Mouse (Mus musculus) CD4-positive helper T cell, adult 2 months (primary cell): ENCODE measurements around the gene Hoxb4.

Source experiments
- DNase-seq: peaks from one replicate; pipeline ENCODE4 v3.0.0-alpha.2; 2012; ENCODE audit warnings: low read depth, missing footprints, low spot score

The Hoxb4 gene

DNA sequence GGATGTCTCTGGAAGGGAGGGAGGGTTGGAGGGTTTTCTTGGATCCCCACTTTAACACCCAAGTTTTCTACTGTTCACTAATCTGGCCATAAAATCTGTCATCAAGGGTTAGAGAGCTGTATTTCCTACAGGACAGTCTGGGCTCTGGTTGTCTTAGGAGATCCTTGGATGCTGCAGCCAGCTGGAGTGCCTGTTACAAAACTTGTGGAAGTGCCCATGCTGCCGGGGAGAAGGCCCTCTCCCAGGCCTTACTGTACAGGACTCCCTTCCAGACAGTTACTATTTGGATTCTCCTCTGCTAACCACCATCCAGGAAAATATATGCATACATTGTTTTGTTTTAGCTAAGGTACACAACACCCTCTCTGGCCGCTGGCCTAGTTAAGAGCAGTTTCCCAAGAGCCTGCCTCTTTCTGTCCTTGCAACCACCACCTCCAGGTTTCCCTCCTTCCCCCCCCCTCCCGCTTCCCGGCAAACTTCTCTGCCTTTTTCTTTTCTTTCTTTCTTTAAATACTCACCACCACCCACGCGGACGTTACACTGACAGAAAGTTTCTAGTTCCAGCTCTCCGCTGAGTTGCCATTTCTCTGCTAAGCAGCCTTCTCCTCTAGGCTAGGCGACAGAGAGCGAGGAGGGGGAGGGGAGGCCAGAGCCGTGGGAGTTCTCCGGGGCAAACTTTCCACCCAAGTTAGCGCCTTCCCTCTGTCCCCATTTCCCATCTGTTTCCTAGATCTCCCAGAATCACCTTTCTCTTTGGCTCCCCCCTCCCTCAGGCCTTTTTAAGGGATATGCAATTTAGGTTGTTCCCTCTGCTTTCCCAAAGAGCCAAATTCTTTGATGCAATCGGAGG is 31.6 kb downstream of the Hoxb4 start:
- DNase-seq: no peak

DNA sequence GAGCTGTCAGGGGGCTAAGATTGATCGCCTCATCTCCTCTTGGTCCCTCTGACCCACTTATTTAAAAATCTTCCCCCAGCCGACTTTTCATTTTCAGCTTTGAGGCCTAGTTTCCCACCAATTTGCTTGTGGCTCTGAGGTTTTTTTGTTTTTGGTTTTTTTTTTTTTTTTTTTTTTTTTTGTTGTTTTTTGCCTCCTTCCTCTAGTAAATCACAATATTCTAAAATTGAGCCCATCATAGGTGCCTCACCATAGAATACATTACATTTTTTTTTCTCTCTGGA is 32.2 kb downstream of the Hoxb4 start, which contains the start of gene Hoxb2:
TSS of gene Hoxb2 (plus strand) at position 185 of the 284 bp plus-strand sequence.
- DNase-seq: no peak

DNA sequence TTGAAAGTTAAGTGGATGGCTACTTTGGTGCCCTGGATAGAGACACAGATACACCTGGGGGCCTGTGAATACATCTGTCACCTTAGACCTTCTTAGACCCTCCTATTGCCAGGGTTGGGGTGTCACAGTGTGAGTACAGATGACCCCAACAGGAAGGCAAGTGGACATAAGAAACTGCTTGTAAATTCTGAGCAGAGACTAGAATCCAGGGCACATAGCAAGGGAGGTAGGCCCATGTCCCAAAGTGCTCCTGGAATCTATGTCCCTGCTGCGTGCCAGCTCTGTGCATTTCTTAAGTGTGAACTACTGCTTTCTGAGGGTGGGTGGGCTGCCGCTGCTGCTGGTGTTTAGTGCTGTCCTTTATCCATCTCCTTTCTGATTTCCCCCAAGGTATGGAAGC is 32.7 kb downstream of the Hoxb4 start:
- no peak for DNase-seq

DNA sequence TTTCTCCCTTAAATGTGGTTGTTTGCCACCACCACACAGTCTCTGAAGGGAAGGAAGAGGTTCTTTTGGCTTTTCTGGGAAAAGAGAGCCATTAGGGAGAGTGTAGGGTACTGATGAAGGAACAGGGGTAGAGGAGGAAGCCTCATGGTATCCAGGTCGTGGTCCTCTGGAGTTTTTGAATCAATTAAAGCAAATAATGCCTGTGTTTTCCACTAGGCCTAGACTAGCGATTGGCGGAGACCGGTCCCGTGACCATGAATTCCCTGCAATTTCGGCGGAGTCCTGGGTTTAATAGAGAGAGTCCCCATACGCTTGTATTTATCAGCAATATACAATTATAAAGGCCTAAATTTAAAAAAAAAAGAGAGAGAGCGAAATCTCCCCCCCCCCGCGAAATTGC is 33.2 kb downstream of the Hoxb4 start:
- no peak for DNase-seq

DNA sequence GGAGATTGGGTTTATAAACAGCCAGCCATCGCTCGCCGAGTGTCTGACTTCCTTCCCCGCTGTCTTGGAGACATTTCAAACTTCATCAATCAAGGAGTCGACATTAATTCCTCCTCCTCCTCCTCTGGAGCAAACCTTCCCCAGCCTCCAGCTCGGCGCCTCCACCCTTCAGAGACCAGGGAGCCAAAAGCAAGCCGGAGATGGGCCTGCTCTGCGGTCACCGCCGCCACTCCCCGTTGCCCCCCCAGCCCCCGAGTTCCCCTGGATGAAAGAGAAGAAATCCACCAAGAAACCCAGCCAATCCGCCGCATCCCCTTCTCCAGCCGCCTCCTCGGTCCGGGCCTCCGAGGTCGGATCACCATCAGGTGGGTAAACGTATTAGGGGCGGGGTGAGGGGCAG is 33.8 kb downstream of the Hoxb4 start:
- DNase-seq: no peak

DNA sequence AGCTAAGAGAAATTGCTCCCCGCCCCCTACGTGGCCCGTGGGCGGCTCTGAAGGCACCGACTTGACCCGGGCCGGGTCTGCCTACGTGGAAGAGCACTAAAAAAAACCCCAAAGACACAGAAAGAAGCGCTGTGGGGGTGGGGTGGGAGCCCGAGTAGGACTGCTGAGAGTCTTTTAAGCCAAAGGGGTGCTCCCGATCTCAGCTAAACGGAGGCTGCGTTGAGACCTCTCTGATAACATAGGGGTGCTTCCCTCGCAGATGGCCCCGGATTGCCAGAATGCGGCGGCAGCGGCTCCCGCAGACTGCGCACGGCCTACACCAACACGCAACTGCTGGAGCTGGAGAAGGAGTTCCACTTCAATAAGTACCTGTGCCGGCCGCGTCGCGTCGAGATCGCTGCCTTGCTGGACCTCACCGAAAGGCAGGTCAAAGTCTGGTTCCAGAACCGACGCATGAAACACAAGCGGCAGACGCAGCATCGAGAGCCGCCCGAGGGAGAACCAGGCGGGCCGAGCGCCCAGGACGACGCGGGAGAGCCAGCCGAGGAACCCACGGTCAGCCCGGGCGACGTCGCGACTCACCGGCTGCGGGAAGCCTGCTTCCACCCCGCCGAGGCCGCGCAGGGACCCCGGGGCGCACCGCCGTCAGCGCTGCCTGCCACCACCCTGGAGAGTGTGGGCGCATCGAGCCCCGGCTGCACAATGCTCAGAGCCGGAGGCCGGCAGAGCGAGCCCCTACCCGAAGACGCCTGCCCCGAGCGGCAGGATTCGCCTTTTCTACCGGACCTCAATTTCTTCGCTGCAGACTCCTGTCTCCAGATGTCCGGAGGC is 34.8 kb downstream of the Hoxb4 start:
- DNase-seq: peak; percentile 15

DNA sequence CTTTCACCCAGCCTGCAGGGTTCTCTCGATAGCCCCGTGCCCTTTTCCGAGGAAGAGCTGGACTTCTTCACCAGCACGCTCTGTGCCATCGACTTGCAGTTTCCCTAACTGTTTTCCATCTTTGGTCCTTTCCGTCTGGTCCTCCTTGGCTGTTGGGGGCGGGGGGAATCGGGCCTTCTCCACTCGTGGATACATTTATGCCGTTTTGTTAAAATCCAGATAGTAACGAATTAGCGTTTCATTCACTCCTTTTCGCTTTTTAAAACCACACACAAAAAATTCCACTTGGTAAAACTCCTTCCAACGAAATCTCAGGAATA is 35.4 kb downstream of the Hoxb4 start:
- DNase-seq: no peak

DNA sequence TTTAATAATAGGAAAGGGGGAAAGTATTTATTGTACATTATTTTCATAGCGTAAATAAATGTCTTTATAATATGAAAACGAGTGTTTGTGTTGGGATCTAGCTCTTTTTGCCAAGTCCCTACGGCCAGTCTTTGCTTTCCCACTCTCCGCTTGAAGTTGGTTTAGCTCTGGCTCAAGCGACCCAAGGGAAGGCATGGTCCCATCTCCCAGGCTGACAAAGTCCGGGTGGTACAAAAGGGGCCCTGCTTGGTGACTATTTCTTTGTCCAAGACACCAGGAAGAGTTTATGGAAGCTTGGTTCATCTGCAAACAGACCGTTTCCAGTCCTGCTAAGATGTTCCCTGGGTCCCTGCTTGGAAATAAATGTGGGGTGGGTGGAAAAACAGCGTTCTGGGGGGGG is 35.9 kb downstream of the Hoxb4 start:
- DNase-seq: no peak

DNA sequence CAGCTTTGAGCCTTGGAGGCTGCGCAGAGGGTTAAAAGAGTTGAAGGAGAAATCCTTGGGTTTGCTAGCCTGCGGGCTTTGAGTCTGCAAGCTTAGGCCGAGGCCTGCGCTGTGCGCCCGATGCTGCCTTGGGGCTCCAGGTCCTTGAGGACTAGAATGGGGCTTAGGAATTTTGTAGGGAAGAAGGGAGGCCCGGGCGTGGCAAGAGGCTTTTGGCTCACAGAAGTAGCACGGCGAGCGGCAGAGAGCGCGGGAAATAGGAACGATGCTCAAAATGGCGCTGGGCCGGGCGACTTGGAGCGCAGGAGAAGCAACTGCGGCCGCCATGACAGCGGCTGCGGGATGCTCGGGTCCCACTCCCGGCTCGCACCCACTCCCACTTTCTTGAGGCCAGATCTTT is 36.3 kb downstream of the Hoxb4 start:
- no peak for DNase-seq

DNA sequence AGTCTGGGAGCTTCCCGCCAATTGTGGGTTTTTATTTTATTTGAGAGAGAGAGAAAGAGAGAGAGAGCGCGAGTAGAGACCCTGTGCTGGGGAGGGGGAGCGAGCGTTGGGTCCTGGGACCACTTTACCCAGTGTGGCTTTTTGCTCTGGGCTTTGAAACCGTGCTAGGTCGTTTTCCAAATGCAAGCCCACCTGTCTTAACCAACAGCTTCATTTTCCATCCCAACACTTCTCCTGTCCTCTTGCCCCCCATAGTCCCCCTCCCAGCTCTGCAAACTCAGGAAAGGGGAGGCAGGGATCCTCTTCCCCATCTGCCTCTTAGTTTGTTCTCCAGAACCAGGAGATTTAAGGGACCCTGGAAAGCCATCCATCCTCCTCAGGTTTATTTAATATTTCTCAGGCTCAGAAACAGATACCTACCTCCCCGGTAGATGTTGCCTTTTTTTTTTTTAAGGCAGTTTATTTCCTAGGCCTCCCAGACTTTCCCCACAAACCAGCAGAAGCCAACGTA is 36.8 kb downstream of the Hoxb4 start:
- DNase-seq: no peak

DNA sequence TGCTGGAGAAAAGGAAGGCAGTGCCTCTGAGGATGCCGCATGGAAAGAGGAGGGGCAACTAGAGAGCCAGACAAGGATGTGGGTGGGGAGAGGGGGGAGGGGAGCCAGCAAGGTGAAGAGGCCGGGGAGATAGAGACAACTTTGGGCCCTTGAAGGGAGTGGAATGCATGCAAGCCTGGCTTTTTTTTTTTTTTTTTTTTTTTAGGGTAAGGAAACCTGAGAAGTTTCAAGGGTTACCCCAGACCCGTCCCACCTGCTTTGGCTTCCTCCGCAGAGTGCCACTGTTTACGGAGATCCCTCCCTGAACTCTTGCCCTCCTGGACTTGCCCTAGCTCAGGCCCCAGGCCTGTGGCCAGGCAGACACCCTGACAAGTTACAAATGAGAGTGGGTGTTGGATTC is 45.7 kb downstream of the Hoxb4 start:
- DNase-seq: no peak

DNA sequence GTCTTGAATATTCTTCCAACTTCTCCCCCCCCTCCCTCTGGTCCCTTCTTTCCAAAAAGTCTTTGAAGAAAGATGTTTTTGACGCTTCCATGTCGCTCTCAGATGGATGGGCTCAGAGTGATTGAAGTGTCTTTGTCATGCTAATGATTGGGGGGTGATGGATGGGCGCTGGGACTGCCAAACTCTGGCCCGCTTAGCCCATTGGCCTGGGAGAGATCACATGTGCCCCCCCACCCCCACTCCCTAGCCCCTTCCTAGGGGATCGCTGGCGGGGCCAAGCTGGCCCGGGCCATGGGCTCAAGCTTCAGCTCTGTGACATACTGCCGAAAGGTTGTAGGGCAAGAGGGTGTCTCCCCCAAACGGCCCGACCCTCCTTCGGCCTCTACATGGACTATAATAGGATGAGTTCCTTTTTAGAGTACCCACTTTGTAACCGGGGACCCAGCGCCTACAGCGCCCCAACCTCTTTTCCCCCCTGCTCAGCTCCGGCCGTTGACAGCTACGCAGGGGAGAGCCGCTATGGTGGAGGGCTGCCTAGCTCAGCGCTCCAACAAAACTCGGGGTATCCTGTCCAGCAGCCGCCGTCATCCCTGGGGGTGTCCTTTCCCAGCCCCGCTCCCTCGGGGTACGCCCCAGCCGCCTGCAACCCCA is 47.5 kb downstream of the Hoxb4 start, which contains the start of gene Hoxb1:
TSS of gene Hoxb1 (plus strand) at position 312 of the 651 bp plus-strand sequence.
- DNase-seq: no peak

DNA sequence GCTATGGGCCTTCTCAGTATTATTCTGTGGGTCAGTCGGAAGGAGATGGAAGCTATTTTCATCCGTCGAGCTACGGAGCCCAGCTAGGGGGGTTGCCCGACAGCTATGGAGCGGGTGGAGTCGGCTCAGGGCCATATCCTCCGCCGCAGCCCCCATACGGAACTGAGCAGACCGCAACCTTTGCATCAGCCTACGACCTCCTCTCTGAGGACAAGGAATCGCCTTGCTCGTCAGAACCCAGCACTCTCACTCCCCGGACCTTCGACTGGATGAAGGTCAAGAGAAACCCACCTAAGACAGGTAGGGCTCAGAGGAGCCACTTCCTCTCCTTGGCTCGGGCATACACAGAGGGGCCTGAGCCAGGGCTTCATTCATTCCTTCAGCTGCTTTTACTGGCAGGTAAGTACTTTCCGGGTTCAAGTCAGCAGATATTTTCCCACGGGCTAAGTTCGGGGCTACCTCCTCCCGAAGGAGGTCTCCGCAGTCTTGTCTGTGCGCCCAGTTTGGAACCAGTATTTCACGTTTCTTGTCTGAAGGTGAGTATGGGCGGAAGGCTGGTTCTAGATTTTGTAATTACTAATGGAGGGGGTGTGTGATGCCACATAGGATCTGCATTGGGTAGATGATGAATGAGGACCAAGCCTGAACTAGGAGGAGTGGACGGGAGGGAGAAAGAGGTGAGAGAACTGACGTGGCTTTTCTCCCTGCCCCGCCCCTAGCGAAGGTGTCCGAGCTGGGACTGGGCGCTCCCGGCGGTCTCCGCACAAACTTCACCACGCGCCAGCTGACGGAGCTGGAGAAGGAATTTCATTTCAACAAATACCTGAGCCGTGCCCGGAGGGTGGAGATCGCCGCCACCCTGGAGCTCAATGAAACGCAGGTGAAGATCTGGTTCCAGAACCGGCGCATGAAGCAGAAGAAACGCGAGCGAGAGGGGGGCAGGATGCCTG is 48.3 kb downstream of the Hoxb4 start:
- no peak for DNase-seq

DNA sequence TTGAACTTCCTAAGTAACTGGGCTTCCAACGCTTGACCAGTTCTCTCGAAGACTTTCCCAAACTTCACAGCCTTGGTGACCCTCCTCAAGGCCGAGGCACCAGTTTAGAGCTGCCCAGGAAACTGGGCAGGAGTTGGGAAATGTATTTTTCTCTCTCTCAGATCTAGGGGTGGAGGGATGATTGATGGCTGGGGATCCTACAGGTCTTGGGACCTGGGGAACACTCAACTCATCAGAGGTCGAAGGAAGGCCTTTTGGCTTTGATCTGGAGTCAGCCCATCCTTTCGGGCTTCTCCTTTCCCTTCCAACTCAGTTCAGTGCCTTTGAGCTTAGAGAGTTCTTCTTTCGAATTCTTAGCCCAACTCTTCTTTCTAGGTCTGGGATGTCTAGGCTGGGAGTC is 49.1 kb downstream of the Hoxb4 start:
- DNase-seq: no peak

DNA sequence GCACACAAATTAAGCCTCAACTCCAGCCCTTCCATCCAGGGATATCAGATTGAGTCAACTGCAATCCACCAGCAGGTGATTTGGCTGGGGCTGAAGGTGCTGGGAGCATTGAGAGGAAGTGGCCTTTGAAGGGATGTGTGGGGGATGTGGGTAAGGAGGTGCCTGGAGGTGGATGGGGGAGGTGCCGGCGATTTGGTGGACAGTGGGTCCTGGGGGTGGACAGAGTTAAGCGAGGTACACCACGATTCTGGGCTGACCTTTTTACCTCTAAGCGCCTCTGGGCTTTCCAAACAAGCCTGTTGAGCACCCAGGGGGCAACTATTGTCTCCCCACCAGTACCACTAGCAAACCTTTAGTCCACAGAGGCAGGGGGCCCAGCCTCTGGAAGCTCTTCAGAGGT is 50.6 kb downstream of the Hoxb4 start:
- DNase-seq: no peak

DNA sequence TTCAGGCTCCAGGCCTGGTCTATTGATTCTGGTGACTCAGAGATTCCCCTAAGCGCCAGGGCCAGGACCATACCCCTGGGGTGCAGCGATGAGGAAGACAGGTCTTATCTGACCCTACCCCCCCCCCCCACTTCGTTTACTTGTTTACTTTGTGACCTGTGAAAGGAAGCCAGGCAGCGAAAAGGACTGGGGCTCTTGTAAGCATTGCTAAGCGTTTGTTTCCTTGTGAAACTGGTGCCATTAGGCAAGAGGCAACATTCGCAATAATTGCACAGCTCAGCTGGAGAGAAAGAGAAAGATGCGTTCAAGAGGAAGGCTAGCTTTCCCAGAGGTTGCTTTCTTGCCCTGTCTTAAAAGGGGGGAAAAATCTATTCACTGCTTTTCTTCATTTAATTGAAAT is 51.1 kb downstream of the Hoxb4 start:
- DNase-seq: no peak
